Mouse (Mus musculus) regulatory T cell (primary cell): ENCODE results near the gene Gm49336.

Experiments used
- in situ Hi-C: fragments of 300-600 bp; cut with MboI, MseI; formaldehyde crosslinking; loops from one replicate; pipeline ENCODE4 v1.15.1; 2025; ENCODE audit warnings: high pct_unique_total_duplicates

Gm49336 gene

GRCm38 (mm10) chr14:60251281-60252003 lies at the start of gene Gm49336, which contains the start of gene Nupl1:
Gm49336 (minus strand) TSS chr14:60251507.
Nupl1 (minus strand) TSS chr14:60251431.
- in situ Hi-C loops: loop anchor here (25.0 kb wide), 1 partner anchor 486 kb away; no protein-coding TSS in a partner anchor

DNA sequence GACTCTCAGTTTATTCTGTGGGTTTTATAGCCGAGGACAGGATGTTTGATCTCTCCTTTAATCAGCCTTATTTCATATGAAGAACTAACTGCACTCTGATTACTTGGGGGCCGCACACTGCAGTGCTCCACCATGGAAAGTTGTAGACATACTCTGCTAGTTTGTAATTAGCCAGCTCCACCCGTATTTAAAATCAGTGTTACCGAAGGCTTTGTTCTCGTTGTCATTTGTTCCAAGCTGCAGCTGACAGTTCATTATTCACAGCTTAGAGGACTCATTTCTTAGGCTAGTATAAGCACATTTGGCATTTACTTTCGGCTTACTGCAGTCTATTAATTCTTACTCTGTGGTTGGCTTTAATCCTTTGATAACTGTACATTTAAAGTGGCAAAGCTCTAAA lies 49.7 kb upstream of the Gm49336 start:
- in situ Hi-C loops: no loop called here

DNA sequence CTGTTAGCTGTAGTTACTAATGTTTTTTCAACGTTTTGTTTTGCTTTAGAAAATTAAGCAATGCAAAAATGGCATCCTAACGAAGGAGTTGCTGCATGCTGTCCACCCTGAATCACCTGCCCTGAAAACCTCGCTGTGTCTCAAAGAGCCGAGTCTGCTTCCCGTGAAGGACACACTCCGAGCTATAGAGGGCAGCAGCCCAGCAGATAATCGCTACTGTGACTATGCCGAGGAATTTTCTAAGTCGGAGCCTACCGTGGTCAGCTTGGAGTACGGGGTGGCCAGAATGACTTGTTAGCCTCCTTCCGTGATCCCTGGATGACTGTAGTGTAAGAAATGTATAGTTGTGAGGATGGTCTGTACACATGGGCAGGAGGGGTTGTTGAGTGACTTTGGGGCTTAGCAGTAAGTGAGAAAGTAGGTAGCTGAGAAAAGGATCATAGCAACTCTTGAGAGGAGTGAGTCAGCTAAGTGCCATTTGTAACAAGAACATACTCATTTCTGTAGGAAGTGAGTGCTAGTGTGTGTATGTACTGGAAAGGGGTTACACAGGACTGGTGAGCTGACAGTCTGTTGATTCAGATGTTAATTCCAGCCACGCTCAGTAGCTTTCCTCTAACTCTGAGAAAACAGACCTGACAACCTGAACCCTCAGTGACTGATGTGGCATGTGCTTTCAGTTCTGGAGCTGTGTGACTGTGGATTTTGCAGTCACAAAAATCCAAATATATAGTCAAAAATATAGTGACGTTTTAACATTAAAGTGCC lies 49.1 kb upstream of the Gm49336 start:
- in situ Hi-C loops: no loop called here

- in situ Hi-C loops: no loop called here
Observed at GRCm38 (mm10) chr14:60295531-60295930, 44.2 kb upstream of the Gm49336 start.

DNA sequence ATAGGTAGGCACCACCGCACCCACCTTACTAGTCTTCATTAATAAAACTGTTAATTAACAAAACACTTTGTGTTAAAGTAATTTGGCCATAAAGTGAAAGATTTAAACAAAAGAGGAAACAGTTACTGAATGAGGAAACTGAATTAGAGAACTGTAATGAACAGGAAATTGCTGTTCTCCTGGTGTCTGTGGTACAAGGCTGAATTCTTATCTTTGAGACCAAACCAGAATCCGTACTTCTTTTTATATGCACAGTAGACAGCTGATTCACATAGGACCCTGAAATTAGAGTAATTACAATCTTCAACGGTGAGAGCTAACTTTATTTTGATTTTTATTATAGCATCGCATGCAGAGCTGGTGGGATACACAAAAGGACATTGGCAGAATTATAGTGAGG lies 39.1 kb upstream of the Gm49336 start:
- in situ Hi-C loops: no loop called here

GRCm38 (mm10) chr14:60286194-60286863 lies 35.0 kb upstream of the Gm49336 start:
- in situ Hi-C loops: no loop called here

- in situ Hi-C loops: loop anchor here (10.0 kb wide), 1 partner anchor 911 kb away; the partner anchor contains the start of gene Phf11d
Observed at GRCm38 (mm10) chr14:60275301-60276276, 24.3 kb upstream of the Gm49336 start.

DNA sequence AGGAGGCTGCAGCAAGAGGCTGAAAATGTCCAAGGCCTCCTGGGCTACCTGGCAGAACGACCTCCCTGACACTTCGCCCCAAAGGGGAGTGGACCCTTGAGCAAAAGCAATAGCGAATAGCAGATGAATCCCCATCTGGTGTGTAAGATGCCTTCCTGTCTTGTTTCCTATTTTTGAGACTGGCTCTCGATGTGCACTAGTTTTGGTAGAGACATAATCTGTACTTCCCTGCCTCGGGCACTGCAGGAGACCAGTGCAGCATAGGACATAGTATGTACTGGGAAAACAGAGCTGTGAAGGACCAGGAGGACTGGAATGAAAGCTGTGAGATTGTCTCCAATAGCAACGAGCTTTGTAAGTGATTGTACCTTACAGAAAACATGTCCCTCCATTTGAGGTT lies 22.0 kb upstream of the Gm49336 start:
- in situ Hi-C loops: loop anchor here (10.0 to 25.0 kb wide), 2 partner anchors 464 to 909 kb away; partner anchors contain the start of gene Phf11d

- in situ Hi-C loops: loop anchor here (5.0 to 25.0 kb wide), 2 partner anchors 468 to 518 kb away; no protein-coding TSS in a partner anchor
Observed at GRCm38 (mm10) chr14:60269333-60269732, 18.0 kb upstream of the Gm49336 start.

GRCm38 (mm10) chr14:60264990-60265876 lies 13.9 kb upstream of the Gm49336 start, which contains the start of gene Mtmr6:
Mtmr6 (plus strand) TSS chr14:60265228.
- in situ Hi-C loops: loop anchor here (5.0 to 25.0 kb wide), 2 partner anchors 472 to 522 kb away; no protein-coding TSS in a partner anchor

- in situ Hi-C loops: loop anchor here (25.0 kb wide), 1 partner anchor 475 kb away; no protein-coding TSS in a partner anchor
Observed at GRCm38 (mm10) chr14:60262316-60262715, 11.0 kb upstream of the Gm49336 start.

- in situ Hi-C loops: loop anchor here (25.0 kb wide), 1 partner anchor 479 kb away; no protein-coding TSS in a partner anchor
Observed at GRCm38 (mm10) chr14:60257851-60258250, 6.5 kb upstream of the Gm49336 start.

DNA sequence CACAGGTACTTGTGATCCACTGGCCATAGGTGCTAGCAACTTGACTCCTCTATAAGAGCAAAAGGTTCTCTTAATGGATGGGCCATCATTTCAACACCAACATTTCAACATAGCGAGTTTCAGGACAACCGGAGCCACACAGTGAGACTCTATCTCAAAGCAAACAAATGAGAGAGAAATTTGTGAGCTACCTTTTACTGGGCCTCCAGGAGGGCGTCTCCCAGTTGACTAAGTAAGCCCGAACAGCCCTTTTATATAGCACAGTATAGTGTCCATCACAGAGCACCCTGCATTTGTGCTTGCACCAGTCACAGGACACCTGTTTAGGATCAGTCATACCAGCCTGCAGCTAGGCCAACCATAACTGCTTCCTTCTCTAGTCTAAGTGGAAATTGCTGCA lies 5.8 kb upstream of the Gm49336 start:
- in situ Hi-C loops: loop anchor here (25.0 kb wide), 1 partner anchor 480 kb away; no protein-coding TSS in a partner anchor

DNA sequence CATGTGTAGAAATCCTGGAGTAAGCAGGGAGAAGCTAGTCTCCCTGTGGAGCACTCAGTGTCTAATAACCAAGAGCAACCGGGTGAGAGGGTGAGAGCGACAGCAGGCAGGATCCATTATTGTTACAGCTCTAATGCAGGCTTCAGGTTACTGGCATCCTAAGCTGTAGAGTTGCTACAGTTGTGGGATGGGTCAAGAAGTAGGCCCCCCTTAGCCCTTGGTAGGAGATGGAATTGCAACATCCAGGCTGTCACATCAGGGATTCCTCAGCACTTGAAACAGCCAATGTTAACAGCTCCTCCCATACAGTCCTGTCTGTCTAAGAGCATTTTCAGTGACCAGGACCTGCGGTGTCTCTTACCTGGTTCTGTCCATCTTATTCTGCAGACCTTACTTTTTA lies 5.0 kb upstream of the Gm49336 start:
- in situ Hi-C loops: loop anchor here (25.0 kb wide), 1 partner anchor 481 kb away; no protein-coding TSS in a partner anchor

GRCm38 (mm10) chr14:60254774-60255173 lies 3.5 kb upstream of the Gm49336 start:
- in situ Hi-C loops: loop anchor here (25.0 kb wide), 1 partner anchor 483 kb away; no protein-coding TSS in a partner anchor

DNA sequence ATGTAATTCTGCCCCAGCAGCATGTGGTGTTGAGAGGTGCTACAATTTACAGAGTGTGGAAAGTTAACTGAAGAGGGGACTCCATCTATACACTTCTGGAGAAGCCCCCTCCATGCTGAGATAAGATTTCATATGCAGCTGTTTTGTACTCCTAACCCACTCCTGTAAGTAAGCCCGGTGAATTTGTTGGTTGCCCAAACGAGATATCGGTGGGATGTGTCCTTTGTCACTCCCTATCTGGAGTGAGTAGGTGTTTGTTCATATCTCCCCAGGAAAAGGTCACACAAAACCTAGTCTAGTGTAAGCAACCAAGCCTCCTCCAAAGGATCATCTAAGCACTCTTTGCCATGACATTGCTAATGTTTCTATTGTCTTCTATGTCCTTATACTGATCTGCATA lies 2.2 kb upstream of the Gm49336 start:
- in situ Hi-C loops: loop anchor here (25.0 kb wide), 1 partner anchor 484 kb away; no protein-coding TSS in a partner anchor

DNA sequence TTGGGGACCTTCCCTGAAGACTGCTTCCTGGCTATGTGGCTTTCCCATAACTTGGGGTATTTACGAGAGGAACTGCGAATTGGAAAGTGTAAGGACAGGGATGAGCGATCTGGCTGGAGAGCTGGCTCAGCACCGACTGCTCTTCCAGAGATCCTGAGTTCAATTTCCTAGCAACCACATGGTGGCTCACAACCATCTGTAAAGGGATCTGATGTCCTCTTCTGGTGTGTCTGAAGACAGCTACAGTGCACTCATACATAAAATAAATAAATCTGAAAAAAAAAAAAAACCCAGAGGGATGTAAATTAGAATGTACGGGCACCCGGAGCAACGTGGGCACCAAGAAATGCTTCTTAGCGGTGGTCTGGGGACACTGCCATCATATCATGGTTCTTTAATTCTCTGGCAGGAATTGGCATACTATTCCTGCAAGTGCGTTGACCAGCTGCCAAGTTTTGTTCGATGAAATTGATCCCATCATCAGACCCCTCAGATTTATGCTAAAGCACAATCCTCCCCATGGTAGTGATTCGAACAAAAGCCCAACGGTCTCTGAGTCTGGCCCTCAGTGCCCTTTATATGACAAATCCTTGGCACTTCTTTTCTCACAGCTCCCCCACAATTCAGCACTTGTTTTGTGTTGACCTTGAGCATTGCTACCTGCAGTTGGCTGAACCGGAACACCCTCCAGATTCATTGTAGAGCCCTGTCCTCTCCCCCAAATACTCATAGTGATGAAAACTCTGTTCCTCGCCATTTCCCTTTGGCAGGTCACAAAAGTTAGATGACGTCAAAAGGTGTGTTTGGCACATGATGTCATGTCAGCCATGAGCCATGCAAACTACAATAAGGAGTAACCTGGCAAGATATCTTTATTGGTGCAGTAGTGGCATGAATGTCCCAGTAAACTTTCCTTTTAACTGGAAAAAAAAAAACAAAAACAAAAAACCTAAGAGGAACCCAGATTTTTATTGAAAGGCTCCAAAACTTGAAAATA lies 995 bp upstream of the Gm49336 start:
- in situ Hi-C loops: loop anchor here (25.0 kb wide), 1 partner anchor 485 kb away; no protein-coding TSS in a partner anchor

DNA sequence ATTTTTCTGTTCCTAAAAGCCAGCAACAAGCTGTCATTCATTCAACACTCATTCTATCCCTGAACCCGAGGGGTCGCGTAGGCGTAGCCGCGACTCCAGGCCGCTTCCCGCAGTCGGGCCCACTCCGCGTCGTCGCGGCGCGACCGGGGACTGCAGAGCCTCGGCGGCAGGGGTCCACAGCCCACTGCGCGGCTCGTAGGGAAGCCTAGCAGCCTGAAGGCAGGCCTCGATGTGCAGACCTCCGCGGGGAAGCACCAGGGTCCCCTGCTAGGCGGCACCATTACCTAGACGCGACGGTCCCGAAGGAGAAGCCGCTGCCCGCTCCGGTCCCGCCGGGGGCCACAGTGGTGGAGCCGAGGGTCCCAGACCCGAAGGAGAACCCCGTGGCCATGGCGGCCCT lies 428 bp downstream of the Gm49336 start:
- in situ Hi-C loops: loop anchor here (25.0 kb wide), 1 partner anchor 486 kb away; no protein-coding TSS in a partner anchor
